Mouse (Mus musculus): Measurements from ENCODE around the gene Skint6. TPM values are rescaled to one million over a fixed set of nuclear protein-coding genes. Genes with fewer than 3 reads are reported as not detected.
"Not testable (repeated sequence)": the region's sequence is repeated elsewhere in the genome, so short reads cannot be mapped to it uniquely, and the experiment has no call there.

The Skint6 gene
- total RNA-seq (2014; fragmentation: Nextera tagmentation) (not detected in 2 replicates), total RNA-seq (2017) (not detected in 2 replicates), polyA plus RNA-seq (2012) (not detected in 2 replicates)

DNA sequence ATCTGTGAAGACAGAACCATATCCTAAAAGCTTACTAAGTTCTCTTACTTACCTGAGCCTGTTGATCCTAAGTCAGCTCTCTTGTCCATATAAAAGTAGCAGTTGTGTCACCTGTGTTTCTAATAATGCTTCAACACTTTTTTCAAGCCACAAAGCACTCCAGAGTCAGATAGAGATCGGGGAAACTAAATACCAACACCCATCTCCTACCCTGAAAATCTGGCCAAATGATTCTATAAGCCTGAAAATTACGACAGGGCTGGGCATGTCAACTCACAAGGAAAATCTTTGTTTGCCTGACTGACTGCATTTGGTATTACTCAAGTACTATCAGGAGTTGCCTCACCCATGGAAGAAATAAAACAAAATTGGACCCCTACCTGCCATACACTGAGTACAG is at the start of gene Skint6:
Skint6 (minus strand) TSS at position 101 of the 400 bp plus-strand sequence.
- Histone ChIP-seq H3K4me3 (ENCODE audit: low read depth, low read length) (no peak within 1 kb of the TSS), H3K9me3 (replicated peaks) (no peaks in the 10 kb centered on the region), H3K4me1 (ENCODE audit: insufficient read depth, low read depth, low read length) (no peaks in the 10 kb centered on the region), H3K27me3 (ENCODE audit: insufficient read depth, low read length) (no peaks in the 10 kb centered on the region), H3K36me3 (replicated peaks) (no peaks in the 10 kb centered on the region)
- no peak for DNase-seq (ENCODE audit: low spot score)
- ATAC-seq (ENCODE audit: extremely low read depth, insufficient number of reproducible peaks, low FRiP score, poor library complexity, severe bottlenecking), result no peak
- TF ChIP-seq GATA1 (IDR thresholded peaks at IDR 0.05; ENCODE audit: borderline replicate concordance, low read length) (no peak), GATA2 (IDR thresholded peaks at IDR 0.05; ENCODE audit: borderline replicate concordance, low read depth, low read length) (no peak), POLR2AphosphoS5 (IDR thresholded peaks at IDR 0.05; ENCODE audit: insufficient replicate concordance, low read depth, low read length) (no peak), CTCF (IDR thresholded peaks at IDR 0.05; ENCODE audit: low read depth, low read length) (no peak), TAL1 (conservative IDR thresholded peaks at IDR 0.05; ENCODE audit: low read depth, low read length) (no peak)

DNA sequence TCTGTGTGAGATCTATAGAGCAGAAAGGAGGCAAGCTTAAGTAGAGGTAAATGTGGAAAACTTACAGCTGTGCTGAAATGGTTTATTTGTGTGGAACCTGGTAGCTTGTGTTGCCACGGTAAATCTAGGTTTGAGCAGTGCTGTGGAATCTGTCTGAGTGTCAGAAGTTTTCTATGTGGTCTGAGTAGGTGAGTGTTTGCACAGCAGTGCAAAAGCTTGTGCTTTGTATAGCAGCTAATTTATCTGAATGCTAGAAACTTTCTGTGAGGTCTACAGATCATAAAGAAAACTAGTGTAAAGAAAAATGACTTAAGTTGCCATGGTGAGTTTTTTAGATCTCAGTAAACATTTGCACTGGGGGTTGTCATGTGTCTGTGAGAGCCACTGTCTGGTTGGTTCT is 34.1 kb upstream of the Skint6 start:
- TF ChIP-seq POLR2AphosphoS5 (IDR thresholded peaks at IDR 0.05; ENCODE audit: insufficient replicate concordance, low read depth, low read length), result no peak
- TF ChIP-seq CTCF (IDR thresholded peaks at IDR 0.05; ENCODE audit: low read depth, low read length), result no peak
- TF ChIP-seq TAL1 (conservative IDR thresholded peaks at IDR 0.05; ENCODE audit: low read depth, low read length), result no peak
- TF ChIP-seq GATA2 (IDR thresholded peaks at IDR 0.05; ENCODE audit: borderline replicate concordance, low read depth, low read length), result no peak
- TF ChIP-seq GATA1 (IDR thresholded peaks at IDR 0.05; ENCODE audit: borderline replicate concordance, low read length), result no peak

DNA sequence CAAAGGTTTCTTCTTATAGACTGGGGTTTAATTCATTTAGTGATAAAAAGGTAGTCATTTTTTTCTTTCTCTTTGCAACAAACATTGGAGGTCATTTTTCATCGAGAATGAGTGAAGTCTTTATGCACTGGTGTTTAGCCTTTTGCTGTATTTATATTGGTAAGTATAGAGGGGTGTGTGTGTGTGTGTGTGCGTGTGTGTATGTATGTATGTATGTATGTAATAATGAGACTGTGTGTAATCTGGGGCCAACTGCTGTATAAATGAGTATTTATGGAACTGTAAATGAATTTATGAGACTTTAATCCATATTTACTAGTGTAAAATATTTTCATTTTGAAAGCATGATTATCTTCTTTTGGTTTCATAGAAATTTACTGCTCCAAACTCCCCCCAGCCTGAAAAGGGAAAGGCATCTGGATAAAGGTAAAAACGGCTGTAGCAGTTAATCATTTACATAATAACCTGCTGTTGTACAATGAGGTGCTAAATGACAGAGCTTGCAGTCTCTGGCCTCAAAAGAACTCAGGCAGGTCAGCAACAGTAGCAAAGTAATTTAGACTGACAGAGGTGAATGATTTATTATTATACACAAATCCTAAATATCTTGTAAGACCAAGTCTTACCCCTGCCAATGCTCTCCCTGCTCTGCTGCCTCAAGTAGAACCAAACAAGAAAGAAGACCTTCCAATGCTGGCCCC is 15.2 kb upstream of the Skint6 start:
- ATAC-seq (ENCODE audit: extremely low read depth, insufficient number of reproducible peaks, low FRiP score, poor library complexity, severe bottlenecking) (no peak), DNase-seq (ENCODE audit: low spot score) (no peak)
- TF ChIP-seq POLR2AphosphoS5 (IDR thresholded peaks at IDR 0.05; ENCODE audit: insufficient replicate concordance, low read depth, low read length) (no peak), CTCF (IDR thresholded peaks at IDR 0.05; ENCODE audit: low read depth, low read length) (no peak), GATA1 (IDR thresholded peaks at IDR 0.05; ENCODE audit: borderline replicate concordance, low read length) (no peak), GATA2 (IDR thresholded peaks at IDR 0.05; ENCODE audit: borderline replicate concordance, low read depth, low read length) (no peak), TAL1 (conservative IDR thresholded peaks at IDR 0.05; ENCODE audit: low read depth, low read length) (no peak)
- no peaks in the 10 kb centered on the region for H3K27me3 ChIP-seq (ENCODE audit: insufficient read depth, low read length)
- H3K4me1 ChIP-seq (ENCODE audit: insufficient read depth, low read depth, low read length), result no peaks in the 10 kb centered on the region
- H3K4me3 ChIP-seq (ENCODE audit: low read depth, low read length), result no peak overlapping the region
- no peaks in the 10 kb centered on the region for H3K9me3 ChIP-seq (replicated peaks)
- H3K36me3 ChIP-seq (replicated peaks), result no peaks in the 10 kb centered on the region

More for the DNA sequence above, 34.1 kb upstream of the Skint6 start:
- DNase-seq (ENCODE audit: low spot score) (no peak), ATAC-seq (ENCODE audit: extremely low read depth, insufficient number of reproducible peaks, low FRiP score, poor library complexity, severe bottlenecking) (no peak)
- H3K36me3 ChIP-seq (replicated peaks), result no peaks in the 10 kb centered on the region
- no peak overlapping the region for H3K4me3 ChIP-seq (ENCODE audit: low read depth, low read length)
- H3K4me1 ChIP-seq (ENCODE audit: insufficient read depth, low read depth, low read length), result no peaks in the 10 kb centered on the region
- H3K27me3 ChIP-seq (ENCODE audit: insufficient read depth, low read length), result no peaks in the 10 kb centered on the region
- H3K9me3 ChIP-seq (replicated peaks), result no peaks in the 10 kb centered on the region

DNA sequence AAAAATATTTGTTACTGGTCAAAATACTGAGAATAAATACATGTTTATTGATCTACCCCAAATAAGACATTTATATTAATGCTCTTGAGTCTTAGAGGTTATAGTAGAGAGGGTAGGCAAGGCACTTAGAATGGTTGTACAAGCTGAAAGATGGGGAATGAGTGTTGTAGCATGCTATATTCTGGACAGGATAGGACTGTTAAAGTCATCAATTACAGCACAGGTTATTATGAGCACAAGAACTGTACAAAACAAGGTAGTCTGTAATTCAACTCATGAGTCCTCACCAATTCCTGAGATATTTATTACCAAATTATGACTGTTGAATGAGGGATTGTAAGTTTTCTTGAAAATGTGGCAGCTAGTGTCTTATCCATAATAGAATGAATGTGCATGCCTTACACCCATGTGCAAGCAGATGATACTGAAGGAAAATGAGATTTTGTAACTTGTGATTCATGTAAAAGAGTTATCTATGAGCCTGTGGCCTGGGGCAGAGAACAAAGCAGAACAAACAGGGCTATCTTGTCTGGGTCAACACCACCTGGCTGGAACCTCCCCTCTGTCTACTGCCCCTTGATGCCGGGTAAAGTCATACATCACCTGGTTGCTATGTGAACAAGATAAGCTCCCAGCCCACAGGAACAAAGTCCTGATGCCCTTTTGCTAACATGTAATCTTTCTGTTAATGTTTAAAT is 23.3 kb downstream of the Skint6 start:
- TF ChIP-seq TAL1 (conservative IDR thresholded peaks at IDR 0.05; ENCODE audit: low read depth, low read length), result no peak
- no peak for TF ChIP-seq POLR2AphosphoS5 (IDR thresholded peaks at IDR 0.05; ENCODE audit: insufficient replicate concordance, low read depth, low read length)
- TF ChIP-seq GATA2 (IDR thresholded peaks at IDR 0.05; ENCODE audit: borderline replicate concordance, low read depth, low read length), result no peak
- TF ChIP-seq CTCF (IDR thresholded peaks at IDR 0.05; ENCODE audit: low read depth, low read length), result no peak
- TF ChIP-seq GATA1 (IDR thresholded peaks at IDR 0.05; ENCODE audit: borderline replicate concordance, low read length), result no peak
- Histone ChIP-seq H3K27me3 (ENCODE audit: insufficient read depth, low read length) (no peaks in the 10 kb centered on the region), H3K9me3 (replicated peaks) (no peaks in the 10 kb centered on the region), H3K4me3 (ENCODE audit: low read depth, low read length) (no peak overlapping the region), H3K36me3 (replicated peaks) (no peaks in the 10 kb centered on the region), H3K4me1 (ENCODE audit: insufficient read depth, low read depth, low read length) (no peaks in the 10 kb centered on the region)
- DNase-seq (ENCODE audit: low spot score) (no peak), ATAC-seq (ENCODE audit: extremely low read depth, insufficient number of reproducible peaks, low FRiP score, poor library complexity, severe bottlenecking) (no peak)

DNA sequence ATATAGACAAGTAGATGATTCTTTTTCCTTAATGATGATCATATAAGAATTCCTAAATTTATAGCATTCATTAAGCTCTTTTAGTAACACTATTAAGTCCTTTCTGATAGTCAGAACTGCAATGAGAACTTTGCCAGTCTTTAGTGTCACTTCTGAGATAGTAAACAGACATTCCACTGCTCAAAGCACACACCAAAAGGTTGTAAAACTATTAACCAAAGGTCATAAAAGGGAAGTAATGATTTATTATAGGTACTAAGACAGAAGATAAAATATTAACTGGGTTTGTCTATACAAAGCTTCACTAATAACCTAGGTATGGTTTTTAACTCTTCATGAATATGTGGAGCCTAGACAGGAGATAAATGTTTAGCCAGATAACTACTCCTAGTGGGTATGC is 41.0 kb downstream of the Skint6 start:
- no peak overlapping the region for H3K4me3 ChIP-seq (ENCODE audit: low read depth, low read length)
- no peaks in the 10 kb centered on the region for H3K4me1 ChIP-seq (ENCODE audit: insufficient read depth, low read depth, low read length)
- no peak for ATAC-seq (ENCODE audit: extremely low read depth, insufficient number of reproducible peaks, low FRiP score, poor library complexity, severe bottlenecking)
- DNase-seq (ENCODE audit: low spot score), result no peak
- no peaks in the 10 kb centered on the region for H3K27me3 ChIP-seq (ENCODE audit: insufficient read depth, low read length)
- H3K36me3 ChIP-seq (replicated peaks), result no peaks in the 10 kb centered on the region
- TF ChIP-seq POLR2AphosphoS5 (IDR thresholded peaks at IDR 0.05; ENCODE audit: insufficient replicate concordance, low read depth, low read length) (no peak), GATA1 (IDR thresholded peaks at IDR 0.05; ENCODE audit: borderline replicate concordance, low read length) (no peak), TAL1 (conservative IDR thresholded peaks at IDR 0.05; ENCODE audit: low read depth, low read length) (no peak), CTCF (IDR thresholded peaks at IDR 0.05; ENCODE audit: low read depth, low read length) (no peak)
- H3K9me3 ChIP-seq (replicated peaks), result no peaks in the 10 kb centered on the region

DNA sequence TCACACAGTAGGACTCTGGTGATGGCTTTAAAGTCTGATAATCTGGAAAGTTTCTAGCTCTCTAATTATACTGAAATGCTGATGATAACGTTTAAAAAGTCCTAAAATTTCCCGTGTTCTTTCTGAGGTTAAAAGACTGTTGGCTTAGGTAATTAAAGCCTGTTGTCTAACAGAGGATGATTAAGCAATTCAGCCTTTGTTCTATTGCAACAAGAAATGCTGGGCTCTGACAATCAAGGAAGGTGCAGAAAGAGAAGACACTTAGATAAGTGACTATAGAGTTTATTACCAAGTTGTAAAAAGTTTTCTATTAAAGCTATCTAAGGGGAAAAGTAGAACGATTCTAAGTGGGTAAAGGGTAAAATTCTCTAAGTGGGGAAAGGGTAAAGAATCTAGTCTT is 219.2 kb downstream of the Skint6 start:
- H3K27me3 ChIP-seq (ENCODE audit: insufficient read depth, low read length), result no peaks in the 10 kb centered on the region
- H3K9me3 ChIP-seq (replicated peaks), result no peaks in the 10 kb centered on the region
- H3K36me3 ChIP-seq (replicated peaks), result no peaks in the 10 kb centered on the region
- DNase-seq (ENCODE audit: low spot score), result no peak
- H3K4me1 ChIP-seq (ENCODE audit: insufficient read depth, low read depth, low read length), result no peaks in the 10 kb centered on the region
- no peak for TF ChIP-seq CTCF (IDR thresholded peaks at IDR 0.05; ENCODE audit: low read depth, low read length)
- TF ChIP-seq GATA2 (IDR thresholded peaks at IDR 0.05; ENCODE audit: borderline replicate concordance, low read depth, low read length), result no peak
- TF ChIP-seq GATA1 (IDR thresholded peaks at IDR 0.05; ENCODE audit: borderline replicate concordance, low read length), result no peak
- TF ChIP-seq TAL1 (conservative IDR thresholded peaks at IDR 0.05; ENCODE audit: low read depth, low read length), result no peak
- TF ChIP-seq POLR2AphosphoS5 (IDR thresholded peaks at IDR 0.05; ENCODE audit: insufficient replicate concordance, low read depth, low read length), result no peak
- H3K4me3 ChIP-seq (ENCODE audit: low read depth, low read length), result no peak overlapping the region
- ATAC-seq (ENCODE audit: extremely low read depth, insufficient number of reproducible peaks, low FRiP score, poor library complexity, severe bottlenecking), result no peak

DNA sequence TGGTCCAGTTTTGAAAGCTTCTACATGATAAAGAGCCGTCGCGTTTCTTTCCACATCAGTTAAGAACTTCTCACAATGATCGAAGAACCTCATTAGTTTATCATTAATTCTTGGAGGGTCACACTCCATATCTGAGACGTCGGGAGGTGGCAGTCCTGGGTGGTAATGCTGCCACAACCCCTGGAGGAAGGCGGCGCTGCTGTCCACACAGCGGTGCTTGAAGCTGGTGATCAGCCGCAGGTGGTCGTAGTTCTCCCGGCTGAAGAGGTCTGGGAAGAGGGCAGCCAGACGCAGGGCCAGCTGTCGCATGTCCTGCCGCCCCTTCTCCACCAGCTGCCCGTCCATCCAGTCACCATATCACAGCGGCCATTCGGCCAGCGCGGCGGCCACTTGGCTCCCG is 307.6 kb downstream of the Skint6 start:
- not testable (repeated sequence) for H3K9me3 ChIP-seq (replicated peaks); H3K36me3 ChIP-seq (replicated peaks); ATAC-seq (ENCODE audit: extremely low read depth, insufficient number of reproducible peaks, low FRiP score, poor library complexity, severe bottlenecking); H3K4me3 ChIP-seq (ENCODE audit: low read depth, low read length); H3K27me3 ChIP-seq (ENCODE audit: insufficient read depth, low read length); DNase-seq (ENCODE audit: low spot score); H3K4me1 ChIP-seq (ENCODE audit: insufficient read depth, low read depth, low read length)

Data from G1E (cell line).